Mouse (Mus musculus): ENCODE data around the gene Hist1h2ap. TPM values are rescaled to one million over a fixed set of nuclear protein-coding genes. Genes with fewer than 3 reads are reported as not detected.
"Not testable (repeated sequence)": the region's sequence is repeated elsewhere in the genome, so short reads cannot be mapped to it uniquely, and the experiment has no call there.

Gene Hist1h2ap
- polyA plus RNA-seq, 1 experiment from 2014 or later, result 276 TPM

DNA sequence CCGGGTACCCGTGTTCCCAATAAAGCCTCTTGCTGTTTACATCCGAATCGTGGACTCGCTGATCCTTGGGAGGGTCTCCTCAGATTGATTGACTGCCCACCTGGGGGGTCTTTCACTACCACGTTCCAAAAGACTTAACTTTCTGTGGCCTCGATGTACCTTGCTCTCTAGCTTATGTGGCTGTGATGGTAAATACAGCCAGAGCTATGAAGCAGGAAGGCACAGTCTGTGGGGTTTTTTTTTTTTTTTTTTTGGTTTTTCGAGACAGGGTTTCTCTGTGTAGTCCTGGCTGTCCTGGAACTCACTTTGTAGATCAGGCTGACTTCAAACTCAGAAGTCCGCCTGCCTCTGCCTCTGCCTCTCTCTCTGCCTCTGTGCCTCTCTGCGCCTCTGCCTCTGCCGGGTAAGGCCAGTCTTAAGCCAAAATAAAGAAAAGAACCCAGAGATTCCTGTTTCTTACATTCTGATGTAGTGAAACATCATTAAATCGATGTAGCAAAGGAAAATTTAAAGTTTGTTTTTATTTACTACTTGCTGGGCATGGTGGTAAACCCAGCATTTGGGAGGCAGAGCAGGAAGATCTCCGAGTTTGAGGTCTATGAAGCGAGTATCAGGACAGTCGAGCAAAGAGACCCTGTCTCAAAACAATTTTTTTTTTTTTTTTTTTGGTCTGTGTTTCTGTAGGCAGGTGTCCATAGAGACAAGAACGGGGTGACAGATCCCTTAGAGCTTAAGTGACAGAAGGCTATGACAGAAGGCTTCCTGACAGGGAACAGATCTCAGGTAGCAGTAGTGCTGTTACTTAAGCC lies 13.0 kb downstream of the Hist1h2ap start:
- not testable (repeated sequence) for H3K27me3 ChIP-seq (ENCODE audit: control insufficient read depth, insufficient read depth, low read depth, low read length); H3K9ac ChIP-seq (ENCODE audit: low read depth, low read length); H3K27ac ChIP-seq (ENCODE audit: low read length); ATAC-seq; H3K4me3 ChIP-seq (ENCODE audit: low read depth, low read length); H3K4me1 ChIP-seq (ENCODE audit: control insufficient read depth, insufficient read depth, low read length); H3K9me3 ChIP-seq (replicated peaks; ENCODE audit: control insufficient read depth, low read length, poor library complexity, severe bottlenecking); H3K36me3 ChIP-seq (ENCODE audit: control insufficient read depth, insufficient read depth, low read length); H3K4me2 ChIP-seq (ENCODE audit: low read length)
- WGBS, result 62% methylated on average over 6 of the region's 16 CpGs

- H3K27ac ChIP-seq (ENCODE audit: low read length); H3K4me1 ChIP-seq (ENCODE audit: control insufficient read depth, insufficient read depth, low read length); ATAC-seq; H3K36me3 ChIP-seq (ENCODE audit: control insufficient read depth, insufficient read depth, low read length); H3K9ac ChIP-seq (ENCODE audit: low read depth, low read length); H3K27me3 ChIP-seq (ENCODE audit: control insufficient read depth, insufficient read depth, low read depth, low read length); H3K9me3 ChIP-seq (replicated peaks; ENCODE audit: control insufficient read depth, low read length, poor library complexity, severe bottlenecking): not testable (repeated sequence)
- peak overlapping the region; percentile 46 for H3K4me2 ChIP-seq (ENCODE audit: low read length)
- 0% methylated on average over 12 of the region's 14 CpGs for WGBS
- peak overlapping the region; percentile 9; the same call in 1 of the 2 replicates for H3K4me3 ChIP-seq (ENCODE audit: low read depth, low read length)
Observed at GRCm38 (mm10) chr13:21812092-21812491, 21.2 kb downstream of the Hist1h2ap start.

- H3K4me2 ChIP-seq (ENCODE audit: low read length), result peak within 1 kb of the TSS; percentile 46
- H3K4me3 ChIP-seq (ENCODE audit: low read depth, low read length), result peak within 1 kb of the TSS; percentile 9; the same call in 1 of the 2 replicates
- not testable (repeated sequence) for H3K36me3 ChIP-seq (ENCODE audit: control insufficient read depth, insufficient read depth, low read length); H3K9me3 ChIP-seq (replicated peaks; ENCODE audit: control insufficient read depth, low read length, poor library complexity, severe bottlenecking); H3K27me3 ChIP-seq (ENCODE audit: control insufficient read depth, insufficient read depth, low read depth, low read length); H3K4me1 ChIP-seq (ENCODE audit: control insufficient read depth, insufficient read depth, low read length); H3K9ac ChIP-seq (ENCODE audit: low read depth, low read length); H3K27ac ChIP-seq (ENCODE audit: low read length)
- peak; percentile 70 for ATAC-seq
- no CpG with 5 or more reads among the region's 24 CpGs for WGBS
Observed at GRCm38 (mm10) chr13:21811539-21811938, 21.8 kb downstream of the Hist1h2ap start, which contains the start of gene Hist1h4m. Hist1h4m (plus strand) TSS chr13:21811746.

DNA sequence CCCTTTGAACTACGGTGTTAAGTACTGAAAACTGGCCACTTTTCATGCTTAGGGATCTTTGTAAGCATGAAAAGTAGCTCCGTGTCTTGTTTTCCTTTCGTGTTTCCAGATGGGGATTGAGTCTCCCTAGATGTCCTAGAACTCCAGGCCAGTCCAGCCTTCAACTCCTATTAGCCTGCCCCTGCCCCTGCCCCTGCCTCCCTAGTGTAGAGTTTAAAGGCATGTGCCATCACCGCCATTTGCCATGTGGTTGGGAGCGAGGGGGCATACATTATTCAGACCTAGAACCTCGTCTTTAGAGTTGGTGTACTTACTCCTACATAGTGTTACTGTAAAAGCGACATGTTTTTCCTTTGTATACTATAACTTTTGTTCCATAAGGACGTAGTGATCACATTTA lies 22.2 kb downstream of the Hist1h2ap start:
- ATAC-seq, result peak; percentile 29
- WGBS, result no CpG with 5 or more reads among the region's 8 CpGs

GRCm38 (mm10) chr13:21810073-21810472 lies 23.2 kb downstream of the Hist1h2ap start, which contains the start of the genes Hist1h2bq and Hist1h2ao:
Hist1h2bq (minus strand) TSS chr13:21810197.
Hist1h2ao (plus strand) TSS chr13:21810465.
- WGBS, result no CpG with 5 or more reads among the region's 23 CpGs
- H3K4me2 ChIP-seq (ENCODE audit: low read length); H3K36me3 ChIP-seq (ENCODE audit: control insufficient read depth, insufficient read depth, low read length); H3K9ac ChIP-seq (ENCODE audit: low read depth, low read length); H3K9me3 ChIP-seq (replicated peaks; ENCODE audit: control insufficient read depth, low read length, poor library complexity, severe bottlenecking); H3K4me1 ChIP-seq (ENCODE audit: control insufficient read depth, insufficient read depth, low read length); H3K27me3 ChIP-seq (ENCODE audit: control insufficient read depth, insufficient read depth, low read depth, low read length); H3K4me3 ChIP-seq (ENCODE audit: low read depth, low read length); H3K27ac ChIP-seq (ENCODE audit: low read length): not testable (repeated sequence)
- ATAC-seq, result peak; percentile 99

More for the DNA sequence above, 22.2 kb downstream of the Hist1h2ap start:
- not testable (repeated sequence) for H3K27me3 ChIP-seq (ENCODE audit: control insufficient read depth, insufficient read depth, low read depth, low read length); H3K4me1 ChIP-seq (ENCODE audit: control insufficient read depth, insufficient read depth, low read length); H3K9ac ChIP-seq (ENCODE audit: low read depth, low read length); H3K36me3 ChIP-seq (ENCODE audit: control insufficient read depth, insufficient read depth, low read length); H3K27ac ChIP-seq (ENCODE audit: low read length); H3K4me2 ChIP-seq (ENCODE audit: low read length); H3K9me3 ChIP-seq (replicated peaks; ENCODE audit: control insufficient read depth, low read length, poor library complexity, severe bottlenecking); H3K4me3 ChIP-seq (ENCODE audit: low read depth, low read length)

- not testable (repeated sequence) for H3K9ac ChIP-seq (ENCODE audit: low read depth, low read length); H3K9me3 ChIP-seq (replicated peaks; ENCODE audit: control insufficient read depth, low read length, poor library complexity, severe bottlenecking); H3K4me3 ChIP-seq (ENCODE audit: low read depth, low read length); H3K27me3 ChIP-seq (ENCODE audit: control insufficient read depth, insufficient read depth, low read depth, low read length); H3K4me2 ChIP-seq (ENCODE audit: low read length); H3K27ac ChIP-seq (ENCODE audit: low read length); H3K4me1 ChIP-seq (ENCODE audit: control insufficient read depth, insufficient read depth, low read length); H3K36me3 ChIP-seq (ENCODE audit: control insufficient read depth, insufficient read depth, low read length)
- ATAC-seq, result peak; percentile 68
- no CpG with 5 or more reads among the region's 4 CpGs for WGBS
Observed at GRCm38 (mm10) chr13:21803058-21803457, 30.2 kb downstream of the Hist1h2ap start.

DNA sequence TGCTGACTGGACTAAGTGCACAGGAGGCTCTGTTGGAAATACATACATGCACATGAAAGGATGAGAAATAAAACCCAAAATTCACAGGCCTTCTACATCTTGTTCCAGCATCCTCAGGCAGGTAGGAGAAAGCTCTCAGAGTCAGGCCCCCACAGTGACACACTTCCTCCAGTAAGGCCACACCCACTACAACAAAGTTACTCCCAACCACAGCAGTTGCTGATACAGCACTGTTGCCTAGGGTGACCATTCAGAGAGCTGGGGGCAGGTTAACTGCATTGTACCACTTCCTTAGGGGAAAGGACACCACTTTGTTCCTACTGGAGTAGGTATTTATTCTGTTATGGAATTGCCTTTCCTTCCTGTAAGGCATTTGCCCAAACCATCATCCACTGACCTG lies 36.1 kb downstream of the Hist1h2ap start:
- H3K9ac ChIP-seq (ENCODE audit: low read depth, low read length); H3K4me1 ChIP-seq (ENCODE audit: control insufficient read depth, insufficient read depth, low read length); H3K4me2 ChIP-seq (ENCODE audit: low read length); H3K36me3 ChIP-seq (ENCODE audit: control insufficient read depth, insufficient read depth, low read length); ATAC-seq; H3K4me3 ChIP-seq (ENCODE audit: low read depth, low read length); H3K27ac ChIP-seq (ENCODE audit: low read length); H3K27me3 ChIP-seq (ENCODE audit: control insufficient read depth, insufficient read depth, low read depth, low read length); H3K9me3 ChIP-seq (replicated peaks; ENCODE audit: control insufficient read depth, low read length, poor library complexity, severe bottlenecking): not testable (repeated sequence)

- 94% methylated on average over 7 of the region's 7 CpGs for WGBS
- H3K4me3 ChIP-seq (ENCODE audit: low read depth, low read length), result no peak overlapping the region
- H3K36me3 ChIP-seq (ENCODE audit: control insufficient read depth, insufficient read depth, low read length), result no peaks in the 10 kb centered on the region
- no peak for ATAC-seq
- H3K4me1 ChIP-seq (ENCODE audit: control insufficient read depth, insufficient read depth, low read length), result peaks cover 4% of the 10 kb centered on the region
- no peak overlapping the region for H3K4me2 ChIP-seq (ENCODE audit: low read length)
- no peak overlapping the region for H3K9ac ChIP-seq (ENCODE audit: low read depth, low read length)
- H3K9me3 ChIP-seq (replicated peaks; ENCODE audit: control insufficient read depth, low read length, poor library complexity, severe bottlenecking), result no peaks in the 10 kb centered on the region
- no peaks in the 10 kb centered on the region for H3K27me3 ChIP-seq (ENCODE audit: control insufficient read depth, insufficient read depth, low read depth, low read length)
- no peak overlapping the region for H3K27ac ChIP-seq (ENCODE audit: low read length)
Observed at GRCm38 (mm10) chr13:21795584-21795983, 37.7 kb downstream of the Hist1h2ap start.

- Histone ChIP-seq H3K4me1 (ENCODE audit: control insufficient read depth, insufficient read depth, low read length) (peaks cover 15% of the 10 kb centered on the region), H3K27me3 (ENCODE audit: control insufficient read depth, insufficient read depth, low read depth, low read length) (no peaks in the 10 kb centered on the region), H3K4me2 (ENCODE audit: low read length) (peak overlapping the region; percentile 42), H3K27ac (ENCODE audit: low read length) (no peak overlapping the region), H3K4me3 (ENCODE audit: low read depth, low read length) (no peak overlapping the region), H3K9me3 (replicated peaks; ENCODE audit: control insufficient read depth, low read length, poor library complexity, severe bottlenecking) (no peaks in the 10 kb centered on the region), H3K9ac (ENCODE audit: low read depth, low read length) (peak overlapping the region; percentile 30; the same call in 1 of the 2 replicates), H3K36me3 (ENCODE audit: control insufficient read depth, insufficient read depth, low read length) (no peaks in the 10 kb centered on the region)
- ATAC-seq, result no peak
- 6% methylated on average over 18 of the region's 18 CpGs for WGBS
Observed at GRCm38 (mm10) chr13:21790601-21791283, 42.6 kb downstream of the Hist1h2ap start.
